Mouse (Mus musculus) right cerebral cortex, adult 18-20 months (tissue): ENCODE data around the gene Stk38.

Experiments
- DNase-seq: peaks from one replicate; pipeline ENCODE4 v3.0.0; 2022; ENCODE audit warnings: mixed read lengths

Gene Stk38

GRCm38 (mm10) chr17:28924957-28925595, 82.7 kb downstream of the Stk38 start:
- DNase-seq: no peak

GRCm38 (mm10) chr17:28922096-28922495, 85.7 kb downstream of the Stk38 start:
- no peak for DNase-seq

GRCm38 (mm10) chr17:28921086-28921485, 86.7 kb downstream of the Stk38 start:
- no peak for DNase-seq
